Mouse (Mus musculus) left cerebral cortex, adult 2 months (tissue): ENCODE results near the gene Gm4491. TPM values are rescaled to one million over a fixed set of nuclear protein-coding genes. Genes with fewer than 3 reads are reported as not detected.

Experiments
- DNase-seq, 2 experiments: peaks; one replicate each; pipeline ENCODE4 v3.0.0; 2021 to 2022; ENCODE audit warnings: low spot score in 2 of 2, mixed read lengths in 1 of 2; ENCODE audit errors: extremely low spot score in 1 of 2
- H3K27ac ChIP-seq: fragments of 200-600 bp; 2 replicates; pipeline ENCODE4 v1.8.1; 2022
- H3K4me3 ChIP-seq: fragments of 200-600 bp; 2 replicates; pipeline ENCODE4 v1.8.1; 2022
- CTCF ChIP-seq: fragments of 200-600 bp; IDR thresholded peaks from 2 replicates; pipeline ENCODE4 v1.8.1; 2022; ENCODE audit warnings: antibody characterized with exemption, mild to moderate bottlenecking, moderate library complexity
- intact Hi-C: fragments of 180-260 bp; cut with DNase I; formaldehyde crosslinking; loops from one replicate; pipeline ENCODE4 v1.15.1; 2025
- total RNA-seq, 2 experiments: library from RNA; stranded (reverse); gene quantifications; 2 replicates each; pipeline ENCODE4 v1.2.3; 2021

Gm4491 gene
- total RNA-seq, 2 experiments from 2014 or later: 0.68 to 0.81 TPM

DNA sequence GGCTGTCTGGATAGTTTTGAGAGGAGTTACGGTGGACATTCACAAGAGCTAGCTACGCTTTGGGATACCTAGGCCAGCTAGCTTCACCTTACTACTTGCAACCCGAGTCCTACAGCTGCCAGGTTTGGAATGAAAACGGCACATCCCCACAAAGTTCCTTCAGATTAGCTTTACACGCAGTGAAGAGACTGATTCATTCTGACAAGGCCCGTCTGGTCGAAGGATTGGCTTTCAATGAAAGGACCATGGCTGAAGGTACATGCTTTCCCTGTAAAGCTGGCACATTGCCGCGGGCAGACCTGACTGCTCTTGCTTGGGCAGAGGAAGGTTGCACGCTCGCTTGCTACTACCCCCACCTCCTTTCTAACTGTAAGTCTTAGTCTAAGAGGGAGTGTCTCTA lies 10.0 kb downstream of the Gm4491 start:
- intact Hi-C loops: loop anchor here (5.0 kb wide), 3 partner anchors 142 to 302 kb away; no protein-coding TSS in a partner anchor
- TF ChIP-seq CTCF: no peak

DNA sequence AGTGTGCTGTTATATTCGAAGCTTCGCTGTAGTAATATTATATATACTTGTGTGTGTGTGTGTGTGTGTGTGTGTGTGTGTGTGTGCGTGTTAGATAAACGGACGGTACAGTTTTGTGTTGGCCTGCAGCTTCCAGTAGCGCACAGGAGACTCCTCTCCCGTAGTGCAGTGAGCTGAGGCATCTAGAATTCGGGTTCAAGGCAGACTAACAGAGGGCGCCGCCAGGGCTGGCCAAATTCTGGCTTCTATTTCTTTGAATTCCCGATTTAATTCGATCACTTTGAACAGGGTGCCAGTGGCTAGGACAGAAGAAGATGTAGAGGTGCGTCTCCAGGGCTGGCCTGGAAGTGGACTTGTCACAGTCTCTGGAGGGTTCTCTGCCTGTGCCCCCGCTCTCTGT lies 10.6 kb downstream of the Gm4491 start:
- Histone ChIP-seq H3K4me3 (no peak overlapping the region), H3K27ac (no peak overlapping the region)
- TF ChIP-seq CTCF: no peak
- DNase-seq: no peak
- intact Hi-C loops: loop anchor here (5.0 kb wide), 3 partner anchors 142 to 302 kb away; no protein-coding TSS in a partner anchor

More for the DNA sequence above, 10.0 kb downstream of the Gm4491 start:
- Histone ChIP-seq H3K4me3 (no peak overlapping the region), H3K27ac (no peak overlapping the region)
- DNase-seq: no peak

DNA sequence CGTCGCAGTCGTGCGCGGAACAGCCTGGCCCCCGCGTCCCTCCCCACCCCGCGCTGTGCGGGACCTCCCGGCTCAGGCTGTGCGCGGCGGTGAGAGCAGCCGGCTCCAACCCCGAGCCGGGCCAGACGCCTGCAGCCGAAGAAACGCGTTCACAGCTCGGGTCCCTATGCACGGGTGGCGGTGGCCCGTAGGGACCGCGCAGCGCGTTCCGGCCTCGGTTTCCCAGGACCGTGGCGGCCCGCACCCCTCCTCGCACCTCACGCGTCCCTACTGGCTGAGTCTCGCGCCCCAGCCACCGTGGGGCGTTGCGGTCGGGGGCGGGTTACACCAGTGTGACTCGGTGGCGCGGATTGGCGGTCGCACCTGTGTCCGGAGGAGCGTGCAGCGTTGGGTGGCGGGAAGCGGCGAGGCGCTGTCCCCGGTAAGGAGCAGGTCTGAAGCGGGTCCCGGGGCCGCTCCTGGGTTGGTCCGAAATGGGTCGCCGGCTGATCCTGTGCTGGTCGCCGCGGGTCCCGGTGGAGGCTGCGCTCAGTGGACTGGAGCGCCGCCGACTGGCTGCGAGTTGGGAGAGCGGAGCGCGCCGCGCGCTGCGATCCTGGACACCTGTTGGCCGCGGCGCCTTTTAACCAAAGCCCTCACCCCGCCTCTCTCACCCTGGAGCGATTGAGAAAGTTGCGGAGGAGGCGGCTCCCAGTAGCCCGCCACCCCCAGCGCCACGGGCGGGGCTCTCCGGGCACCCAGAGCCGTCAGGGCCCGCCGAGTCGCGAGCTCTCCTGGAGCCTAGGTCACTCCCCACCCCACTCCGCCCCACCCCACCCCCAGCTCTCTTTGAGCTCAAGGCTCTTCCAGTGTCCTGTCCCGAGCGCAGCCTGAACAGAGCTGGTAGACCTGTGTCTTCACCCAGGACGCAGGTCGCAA lies 11.3 kb downstream of the Gm4491 start, which contains the start of gene Gjb2:
Gene Gjb2, minus strand, starts transcription at position 597 of the 918 bp plus-strand sequence.
- TF ChIP-seq CTCF: peak; percentile 2
- intact Hi-C loops: loop anchor here (5.0 kb wide), 3 partner anchors 143 to 303 kb away; no protein-coding TSS in a partner anchor
- peak within 1 kb of the TSS; percentile 60 for H3K4me3 ChIP-seq
- H3K27ac ChIP-seq: no peak within 1 kb of the TSS
- DNase-seq: peak; percentile 31 to 36

- DNase-seq: no peak
- Histone ChIP-seq H3K27ac (no peak overlapping the region), H3K4me3 (peak overlapping the region; percentile 60)
- intact Hi-C loops: no loop called here
- no peak for TF ChIP-seq CTCF
These were observed 12.0 kb downstream of the Gm4491 start for GRCm38 (mm10) chr14:57103711-57104105.

DNA sequence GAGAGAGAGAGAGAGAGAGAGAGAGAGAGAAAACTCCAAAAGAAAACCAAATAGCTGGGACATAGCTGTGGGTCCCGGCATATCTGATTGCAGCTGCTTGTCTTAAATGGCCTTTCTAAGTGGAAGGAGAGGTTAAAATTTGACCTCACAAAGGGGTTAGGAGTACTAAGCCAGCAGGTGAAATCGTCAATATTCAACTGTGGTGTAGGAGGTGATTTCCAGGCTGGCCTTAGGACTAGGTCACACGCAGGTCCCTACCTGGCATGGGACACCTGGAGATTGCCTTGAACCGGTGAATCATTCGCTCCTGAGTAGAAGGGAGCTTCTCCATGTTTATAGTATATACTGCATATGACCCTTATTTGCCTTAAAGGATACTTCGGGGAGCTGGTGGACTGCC lies 12.6 kb downstream of the Gm4491 start:
- H3K4me3 ChIP-seq: no peak overlapping the region; the same call in 1 of the 2 replicates
- H3K27ac ChIP-seq: no peak overlapping the region
- intact Hi-C loops: no loop called here

GRCm38 (mm10) chr14:57101623-57102022 lies 14.1 kb downstream of the Gm4491 start:
- intact Hi-C loops: no loop called here
- no peak overlapping the region for H3K4me3 ChIP-seq
- H3K27ac ChIP-seq: no peak overlapping the region
- TF ChIP-seq CTCF: no peak
- DNase-seq: no peak

More for the DNA sequence above, 12.6 kb downstream of the Gm4491 start:
- no peak for DNase-seq
- TF ChIP-seq CTCF: no peak

DNA sequence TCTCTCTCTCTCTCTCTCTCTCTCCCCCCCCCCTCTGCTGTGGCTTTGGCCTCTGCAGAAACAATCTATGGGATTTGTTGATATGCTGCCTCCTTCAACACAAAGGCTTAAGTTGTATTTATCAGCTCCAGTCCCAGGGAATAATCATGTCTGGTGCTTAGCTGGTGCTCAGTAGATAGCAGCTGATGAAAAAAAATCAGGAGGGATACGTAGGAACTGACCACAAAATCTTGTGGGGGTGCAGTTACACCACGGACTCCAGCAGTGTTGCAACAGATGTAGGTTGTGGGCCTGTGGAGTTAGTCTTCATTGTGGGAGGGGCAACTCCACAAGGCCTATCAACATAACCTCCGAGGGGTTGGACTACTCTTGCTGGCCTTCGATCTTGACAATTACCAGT lies 19.8 kb downstream of the Gm4491 start:
- Histone ChIP-seq H3K27ac (no peak overlapping the region), H3K4me3 (no peak overlapping the region)
- DNase-seq: no peak
- intact Hi-C loops: no loop called here
- no peak for TF ChIP-seq CTCF

GRCm38 (mm10) chr14:57093029-57093428 lies 22.7 kb downstream of the Gm4491 start:
- peak; percentile 67 for TF ChIP-seq CTCF
- peak; percentile 46 to 65 for DNase-seq
- intact Hi-C loops: loop anchor here (5.0 kb wide), 1 partner anchor 269 kb away; no protein-coding TSS in a partner anchor

DNA sequence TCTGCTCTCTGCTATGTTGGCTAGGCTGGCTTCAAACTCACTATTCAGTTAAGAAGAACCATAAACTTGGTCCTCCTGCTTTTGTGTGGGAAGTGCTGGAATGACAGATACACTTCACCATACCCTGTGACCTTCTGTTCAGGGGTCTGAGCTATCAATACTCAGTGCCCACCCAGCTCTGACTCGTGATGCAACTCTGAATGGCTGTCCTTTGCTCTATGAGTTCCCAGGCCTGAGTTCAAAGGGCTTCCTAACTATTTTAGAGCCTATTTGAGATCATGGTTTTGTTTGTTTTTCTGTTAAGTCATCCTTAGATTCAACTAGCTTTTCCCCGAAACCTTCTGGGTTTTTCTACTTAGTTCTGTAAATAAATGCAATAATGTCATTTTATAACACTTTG lies 25.7 kb downstream of the Gm4491 start:
- Histone ChIP-seq H3K27ac (no peak overlapping the region), H3K4me3 (no peak overlapping the region)
- no peak for TF ChIP-seq CTCF
- intact Hi-C loops: loop anchor here (5.0 kb wide), 1 partner anchor 272 kb away; no protein-coding TSS in a partner anchor
- DNase-seq: no peak

More at GRCm38 (mm10) chr14:57093029-57093428, 22.7 kb downstream of the Gm4491 start:
- Histone ChIP-seq H3K27ac (no peak overlapping the region), H3K4me3 (no peak overlapping the region)

GRCm38 (mm10) chr14:57089107-57089506 lies 26.6 kb downstream of the Gm4491 start:
- DNase-seq: no peak
- intact Hi-C loops: no loop called here
- Histone ChIP-seq H3K4me3 (no peak overlapping the region), H3K27ac (no peak overlapping the region)
- TF ChIP-seq CTCF: no peak

GRCm38 (mm10) chr14:57084180-57084668 lies 31.5 kb downstream of the Gm4491 start:
- intact Hi-C loops: no loop called here
- H3K27ac ChIP-seq: no peak overlapping the region
- no peak for DNase-seq
- no peak for TF ChIP-seq CTCF
- H3K4me3 ChIP-seq: no peak overlapping the region

- no peak overlapping the region for H3K4me3 ChIP-seq
- no peak overlapping the region for H3K27ac ChIP-seq
- TF ChIP-seq CTCF: no peak
- intact Hi-C loops: no loop called here
- no peak for DNase-seq
These were observed 32.8 kb downstream of the Gm4491 start for GRCm38 (mm10) chr14:57082863-57083262.
